ENCODE assay signal across 22 mouse cellular contexts in genomic region chr6:21664638-21665037, GRCm38 (mm10).
DNase-seq lines count a peak whose midpoint lies in the region; ATAC-seq lines count a peak whose summit lies in the region.
"Had no signal": no experiment of that assay in that cellular context is flagged by ENCODE, and none has a peak within 500 bp of the region (broad histone marks: within the 10 kb centered on the region; RNA-seq: fewer than 3 reads in every experiment).

No protein-coding gene starts in this region.

- no peaks in the 10 kb centered on the region for H3K9me3 ChIP-seq in midbrain, embryonic 12.5 days
- H3K9me3 ChIP-seq in midbrain, embryonic 11.5 days (ENCODE audit: control insufficient read depth, low read length) = no peaks in the 10 kb centered on the region
- no peaks in the 10 kb centered on the region for H3K9me3 ChIP-seq in midbrain, embryonic 15.5 days
- no peaks in the 10 kb centered on the region for H3K9me3 ChIP-seq in midbrain, embryonic 13.5 days
- no peaks in the 10 kb centered on the region for H3K9me3 ChIP-seq in neural tube, embryonic 12.5 days
- H3K9me3 ChIP-seq in neural tube, embryonic 15.5 days (replicated peaks) = no peaks in the 10 kb centered on the region
- H3K9me3 ChIP-seq: embryonic facial prominence, embryonic 10.5 days; embryonic facial prominence, embryonic 12.5 days; forebrain, embryonic 10.5 days; forebrain, embryonic 12.5 days had no signal

- no peaks in the 10 kb centered on the region for H3K27me3 ChIP-seq in midbrain, embryonic 12.5 days
- H3K27me3 ChIP-seq in midbrain, embryonic 11.5 days (ENCODE audit: control insufficient read depth, insufficient read depth, low read length) = no peaks in the 10 kb centered on the region
- H3K27me3 ChIP-seq in midbrain, embryonic 15.5 days (replicated peaks) = no peaks in the 10 kb centered on the region
- no peaks in the 10 kb centered on the region for H3K27me3 ChIP-seq in midbrain, embryonic 13.5 days
- H3K27me3 ChIP-seq in neural tube, embryonic 12.5 days (replicated peaks) = no peaks in the 10 kb centered on the region
- H3K27me3 ChIP-seq in neural tube, embryonic 15.5 days (replicated peaks) = no peaks in the 10 kb centered on the region
- H3K27me3 ChIP-seq: embryonic facial prominence, embryonic 12.5 days; forebrain, embryonic 12.5 days had no signal

- H3K9ac ChIP-seq in midbrain, embryonic 12.5 days (replicated peaks) = no peak overlapping the region
- H3K9ac ChIP-seq in midbrain, embryonic 11.5 days (ENCODE audit: low read length) = no peak overlapping the region
- no peak overlapping the region for H3K9ac ChIP-seq in midbrain, embryonic 15.5 days
- no peak overlapping the region for H3K9ac ChIP-seq in midbrain, embryonic 13.5 days (replicated peaks)
- no peak overlapping the region for H3K9ac ChIP-seq in neural tube, embryonic 12.5 days
- no peak overlapping the region for H3K9ac ChIP-seq in neural tube, embryonic 15.5 days (replicated peaks)
- H3K9ac ChIP-seq: embryonic facial prominence, embryonic 12.5 days; forebrain, embryonic 12.5 days had no signal

- no peaks in the 10 kb centered on the region for H3K4me1 ChIP-seq in midbrain, embryonic 12.5 days
- no peaks in the 10 kb centered on the region for H3K4me1 ChIP-seq in midbrain, embryonic 11.5 days (ENCODE audit: control insufficient read depth, insufficient read depth, low read length)
- H3K4me1 ChIP-seq in midbrain, embryonic 15.5 days = no peaks in the 10 kb centered on the region
- H3K4me1 ChIP-seq in midbrain, embryonic 13.5 days (replicated peaks) = peaks cover 3% of the 10 kb centered on the region; the same call in 1 of the 2 replicates
- H3K4me1 ChIP-seq in neural tube, embryonic 12.5 days = no peaks in the 10 kb centered on the region
- peaks cover 3% of the 10 kb centered on the region; the same call in 1 of the 2 replicates for H3K4me1 ChIP-seq in neural tube, embryonic 15.5 days
- H3K4me1 ChIP-seq: embryonic facial prominence, embryonic 10.5 days; embryonic facial prominence, embryonic 12.5 days; forebrain, embryonic 10.5 days had no signal

- no peaks in the 10 kb centered on the region for H3K36me3 ChIP-seq in midbrain, embryonic 12.5 days
- no peaks in the 10 kb centered on the region for H3K36me3 ChIP-seq in midbrain, embryonic 11.5 days (ENCODE audit: control insufficient read depth, insufficient read depth, low read length)
- H3K36me3 ChIP-seq in midbrain, embryonic 15.5 days (replicated peaks) = no peaks in the 10 kb centered on the region
- no peaks in the 10 kb centered on the region for H3K36me3 ChIP-seq in midbrain, embryonic 13.5 days
- H3K36me3 ChIP-seq in neural tube, embryonic 12.5 days = no peaks in the 10 kb centered on the region
- H3K36me3 ChIP-seq in neural tube, embryonic 15.5 days = no peaks in the 10 kb centered on the region
- H3K36me3 ChIP-seq: embryonic facial prominence, embryonic 10.5 days; embryonic facial prominence, embryonic 12.5 days; forebrain, embryonic 10.5 days; forebrain, embryonic 12.5 days had no signal

- WGBS in midbrain, embryonic 12.5 days = 60% methylated on average over 4 of the region's 4 CpGs
- WGBS in midbrain, embryonic 11.5 days = 82% methylated on average over 4 of the region's 4 CpGs
- WGBS in midbrain, embryonic 15.5 days = 44% methylated on average over 4 of the region's 4 CpGs
- WGBS in midbrain, embryonic 13.5 days = 61% methylated on average over 4 of the region's 4 CpGs
- 65% methylated on average over 4 of the region's 4 CpGs for WGBS in neural tube, embryonic 12.5 days
- WGBS in neural tube, embryonic 15.5 days = 47% methylated on average over 4 of the region's 4 CpGs

- no peak overlapping the region for H3K4me2 ChIP-seq in midbrain, embryonic 12.5 days (replicated peaks)
- H3K4me2 ChIP-seq in midbrain, embryonic 11.5 days = no peak overlapping the region
- no peak overlapping the region for H3K4me2 ChIP-seq in midbrain, embryonic 15.5 days
- no peak overlapping the region for H3K4me2 ChIP-seq in midbrain, embryonic 13.5 days (replicated peaks)
- H3K4me2 ChIP-seq in neural tube, embryonic 12.5 days (replicated peaks) = no peak overlapping the region
- H3K4me2 ChIP-seq in neural tube, embryonic 15.5 days = no peak overlapping the region
- H3K4me2 ChIP-seq: embryonic facial prominence, embryonic 12.5 days; forebrain, embryonic 12.5 days had no signal

- DNase-seq in midbrain, embryonic 11.5 days (ENCODE audit: low spot score, missing footprints) = no peak
- no peak for DNase-seq in neural tube, embryonic 10.5 days (ENCODE audit: extremely low spot score, low spot score)
- DNase-seq in adrenal gland, postnatal 25 days = no peak
- DNase-seq: adrenal gland, adult 2 months; adrenal gland, postnatal 10 days; adrenal gland, postnatal 36 days; cerebellum, adult 11-12 months; cerebellum, adult 2 months; cerebellum, adult 9-10 months; cerebellum, postnatal 10 days; cerebellum, postnatal 25 days had no signal

- H3K4me3 ChIP-seq in midbrain, embryonic 12.5 days = no peak overlapping the region
- H3K4me3 ChIP-seq in midbrain, embryonic 11.5 days (ENCODE audit: low read depth, low read length) = no peak overlapping the region
- no peak overlapping the region for H3K4me3 ChIP-seq in midbrain, embryonic 15.5 days
- no peak overlapping the region for H3K4me3 ChIP-seq in midbrain, embryonic 13.5 days (replicated peaks)
- no peak overlapping the region for H3K4me3 ChIP-seq in neural tube, embryonic 12.5 days
- H3K4me3 ChIP-seq in neural tube, embryonic 15.5 days (replicated peaks) = no peak overlapping the region
- H3K4me3 ChIP-seq: embryonic facial prominence, embryonic 10.5 days; embryonic facial prominence, embryonic 12.5 days; forebrain, embryonic 10.5 days; forebrain, embryonic 12.5 days had no signal

- H3K27ac ChIP-seq in midbrain, embryonic 12.5 days (replicated peaks) = no peak overlapping the region
- H3K27ac ChIP-seq in midbrain, embryonic 11.5 days (ENCODE audit: low read depth, low read length) = no peak overlapping the region
- no peak overlapping the region for H3K27ac ChIP-seq in midbrain, embryonic 15.5 days
- H3K27ac ChIP-seq in midbrain, embryonic 13.5 days = no peak overlapping the region
- no peak overlapping the region for H3K27ac ChIP-seq in neural tube, embryonic 12.5 days
- no peak overlapping the region for H3K27ac ChIP-seq in neural tube, embryonic 15.5 days (replicated peaks)
- H3K27ac ChIP-seq: embryonic facial prominence, embryonic 10.5 days; embryonic facial prominence, embryonic 12.5 days; forebrain, embryonic 10.5 days; forebrain, embryonic 12.5 days had no signal

- 0 out of 2 replicates have a peak, but pooled peaks have one; percentile 16 for ATAC-seq in midbrain, embryonic 12.5 days (ENCODE audit: low FRiP score, low read depth)
- no peak for ATAC-seq in midbrain, embryonic 11.5 days (ENCODE audit: low FRiP score)
- ATAC-seq in midbrain, embryonic 15.5 days (replicated peaks) = peak; percentile 34; the same call in 1 of the 2 replicates
- no peak for ATAC-seq in midbrain, embryonic 13.5 days
- ATAC-seq in neural tube, embryonic 12.5 days (ENCODE audit: low FRiP score, low read depth) = 0 out of 2 replicates have a peak, but pooled peaks have one; percentile 61
- ATAC-seq in neural tube, embryonic 15.5 days (ENCODE audit: low FRiP score) = peak; percentile 61; the same call in 1 of the 2 replicates
- ATAC-seq: forebrain, embryonic 14.5 days; forebrain, embryonic 16.5 days had no signal

Comparison
In these comparisons a context has a peak if more than half of its experiments do, and no peak if none do; other contexts are left out.
1. ATAC-seq: peak in midbrain, embryonic 12.5 days (single experiment), midbrain, embryonic 15.5 days (single experiment), neural tube, embryonic 12.5 days (single experiment) and neural tube, embryonic 15.5 days (single experiment); none in midbrain, embryonic 11.5 days (single experiment) and midbrain, embryonic 13.5 days (single experiment).